Mouse (Mus musculus): ENCODE measurements around the gene Rybp.

DNA sequence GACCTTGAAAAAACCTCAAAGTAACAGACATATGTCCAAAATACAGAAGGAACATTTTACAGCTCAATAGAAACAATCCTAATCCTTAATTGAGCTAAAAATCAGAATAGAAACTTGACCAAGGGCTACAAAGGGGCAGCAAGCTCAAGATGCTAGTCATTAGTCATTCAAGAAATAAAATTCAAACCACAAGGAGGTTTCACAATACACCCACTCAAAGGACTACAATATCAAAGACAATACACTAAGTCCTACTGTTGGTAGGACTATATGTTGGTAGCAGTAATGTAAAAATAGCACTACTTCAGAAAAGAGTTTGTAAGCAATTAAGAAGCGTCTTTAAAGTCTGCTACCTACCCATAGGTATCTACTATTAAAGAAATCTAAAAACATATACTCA lies 27.7 kb downstream of the Rybp start:
- TF ChIP-seq CTCF (IDR thresholded peaks at IDR 0.05; ENCODE audit: low read depth, low read length) (no peak), POLR2A (IDR thresholded peaks at IDR 0.05; ENCODE audit: borderline replicate concordance, low read depth, low read length) (no peak)

Measured in bone marrow macrophage, adult 2 months (primary cell).